Mouse (Mus musculus) stomach, embryonic 16.5 days (tissue): ENCODE data around the gene Sh3glb1. TPM values are rescaled to one million over a fixed set of nuclear protein-coding genes. Genes with fewer than 3 reads are reported as not detected.

Experiments
- ATAC-seq: fragments of 200-750 bp; cut with Nextera tagmentation; 2 replicates; pipeline ENCODE4 v1.8.0; 2017; ENCODE audit warnings: moderate number of reproducible peaks, moderate TSS enrichment; ENCODE audit not compliant: insufficient read depth, low FRiP score
- H3K27ac ChIP-seq: fragments of 300-500 bp; sonication (generic); 2 replicates; pipeline ENCODE4 v1.5.1; 2014; ENCODE audit warnings: low read length
- H3K27me3 ChIP-seq: fragments of 300-500 bp; sonication (generic); 2 replicates; pipeline ENCODE4 v1.6.1; 2014; ENCODE audit warnings: low read length, control low read depth, mixed read lengths; ENCODE audit not compliant: control insufficient read depth, insufficient read depth
- H3K36me3 ChIP-seq: fragments of 300-500 bp; sonication (generic); 2 replicates; pipeline ENCODE4 v1.6.1; 2014; ENCODE audit warnings: low read length; ENCODE audit not compliant: control insufficient read depth, insufficient read depth
- H3K4me1 ChIP-seq: fragments of 300-500 bp; sonication (generic); 2 replicates; pipeline ENCODE4 v1.6.1; 2014; ENCODE audit warnings: low read length, control low read depth, mixed read lengths; ENCODE audit not compliant: control insufficient read depth, insufficient read depth
- H3K4me2 ChIP-seq: fragments of 300-500 bp; sonication (generic); 2 replicates; pipeline ENCODE4 v1.6.1; 2014; ENCODE audit warnings: low read depth, low read length, mixed read lengths
- H3K4me3 ChIP-seq: fragments of 300-500 bp; sonication (generic); replicated peaks from 2 replicates; pipeline ENCODE4 v1.5.1; 2014; ENCODE audit warnings: mild to moderate bottlenecking, low read length
- H3K9ac ChIP-seq: fragments of 300-500 bp; sonication (generic); 2 replicates; pipeline ENCODE4 v1.6.1; 2014; ENCODE audit warnings: low read length
- H3K9me3 ChIP-seq: fragments of 300-500 bp; sonication (generic); replicated peaks from 2 replicates; pipeline ENCODE4 v1.6.1; 2016; ENCODE audit warnings: low read length, control low read depth; ENCODE audit not compliant: control insufficient read depth
- WGBS: fragments of 180-500 bp; shearing (Covaris S2); extraction: QIAGEN DNeasy Blood & Tissue Kit; methylation state at CpG from one replicate; pipeline ENCODE4 v1.1.7; 2014; 5-methylcytosine and 5-hydroxymethylcytosine counted together
- polyA plus RNA-seq: library from polyadenylated mRNA; unstranded; fragments of >200 nt; fragmentation: Nextera tagmentation; extraction: Ambion mirVana; gene quantifications from 2 replicates; pipeline ENCODE4 v1.2.1, GENCODE M21; 2015

Sh3glb1 gene
- polyA plus RNA-seq, 1 experiment from 2014 or later, result 89.3 TPM

GRCm38 (mm10) chr3:144717835-144718234 lies 2.3 kb downstream of the Sh3glb1 start:
- peak overlapping the region; percentile 33 for H3K4me2 ChIP-seq

GRCm38 (mm10) chr3:144717121-144717520 lies 3.0 kb downstream of the Sh3glb1 start:
- 75% methylated on average over 3 of the region's 3 CpGs for WGBS
- Histone ChIP-seq H3K4me3 (no peak overlapping the region), H3K9me3 (no peaks in the 10 kb centered on the region), H3K36me3 (no peaks in the 10 kb centered on the region), H3K27ac (no peak overlapping the region), H3K9ac (no peak overlapping the region), H3K4me2 (no peak overlapping the region), H3K4me1 (peaks cover 40% of the 10 kb centered on the region), H3K27me3 (no peaks in the 10 kb centered on the region)
- no peak for ATAC-seq

More at GRCm38 (mm10) chr3:144717835-144718234, 2.3 kb downstream of the Sh3glb1 start:
- Histone ChIP-seq H3K4me1 (peaks cover 40% of the 10 kb centered on the region), H3K9me3 (no peaks in the 10 kb centered on the region), H3K9ac (no peak overlapping the region), H3K36me3 (no peaks in the 10 kb centered on the region), H3K4me3 (peak overlapping the region; percentile 0; the same call in 1 of the 2 replicates), H3K27ac (no peak overlapping the region), H3K27me3 (no peaks in the 10 kb centered on the region)
- no peak for ATAC-seq
- 75% methylated on average over 6 of the region's 6 CpGs for WGBS

- H3K9me3 ChIP-seq, result no peaks in the 10 kb centered on the region
- H3K4me3 ChIP-seq, result no peak overlapping the region
- no peak for ATAC-seq
- WGBS, result 49% methylated on average over 9 of the region's 9 CpGs
- H3K27me3 ChIP-seq, result no peaks in the 10 kb centered on the region
- H3K4me1 ChIP-seq, result peaks cover 36% of the 10 kb centered on the region
- H3K4me2 ChIP-seq, result peak overlapping the region; percentile 25
- H3K9ac ChIP-seq, result 0 out of 2 replicates have a peak overlapping the region, but pooled peaks have one; percentile 2
- H3K36me3 ChIP-seq, result 0 out of 2 replicates have a peak, but pooled peaks cover 4% of the 10 kb centered on the region
- H3K27ac ChIP-seq, result peak overlapping the region; percentile 37; the same call in 1 of the 2 replicates
Observed at GRCm38 (mm10) chr3:144715901-144716300, 4.2 kb downstream of the Sh3glb1 start.

DNA sequence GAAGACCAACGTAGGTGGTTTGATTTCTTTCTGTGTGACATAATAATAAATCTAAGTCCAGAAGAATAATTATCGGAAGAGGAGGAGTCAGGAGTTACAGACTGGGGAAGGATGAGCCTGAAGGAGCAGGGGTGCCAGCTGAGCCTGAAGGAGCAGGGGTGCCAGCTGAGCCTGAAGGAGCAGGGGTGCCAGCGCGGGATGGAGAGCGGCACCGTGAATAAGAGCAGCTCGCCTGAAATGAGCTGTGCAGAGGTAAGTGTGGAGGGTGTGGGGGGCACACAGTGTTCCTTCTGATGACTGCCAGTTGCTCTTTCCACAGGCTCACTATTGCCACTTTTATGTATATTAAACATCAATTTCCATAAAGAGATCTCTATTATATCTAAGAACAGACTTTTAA lies 5.1 kb downstream of the Sh3glb1 start:
- 0 out of 2 replicates have a peak, but pooled peaks cover 4% of the 10 kb centered on the region for H3K36me3 ChIP-seq
- no peaks in the 10 kb centered on the region for H3K27me3 ChIP-seq
- no peak for ATAC-seq
- H3K9me3 ChIP-seq, result no peaks in the 10 kb centered on the region
- no peak overlapping the region for H3K4me2 ChIP-seq
- 81% methylated on average over 7 of the region's 7 CpGs for WGBS
- H3K27ac ChIP-seq, result no peak overlapping the region
- no peak overlapping the region for H3K9ac ChIP-seq
- H3K4me3 ChIP-seq, result no peak overlapping the region
- H3K4me1 ChIP-seq, result peaks cover 32% of the 10 kb centered on the region

- WGBS, result 58% methylated on average over 8 of the region's 8 CpGs
- H3K27me3 ChIP-seq, result no peaks in the 10 kb centered on the region
- no peak overlapping the region for H3K27ac ChIP-seq
- H3K4me2 ChIP-seq, result no peak overlapping the region
- no peak overlapping the region for H3K4me3 ChIP-seq
- no peaks in the 10 kb centered on the region for H3K9me3 ChIP-seq
- H3K36me3 ChIP-seq, result 0 out of 2 replicates have a peak, but pooled peaks cover 4% of the 10 kb centered on the region
- no peak overlapping the region for H3K9ac ChIP-seq
- no peak for ATAC-seq
- peaks cover 32% of the 10 kb centered on the region for H3K4me1 ChIP-seq
Observed at GRCm38 (mm10) chr3:144714606-144715005, 5.5 kb downstream of the Sh3glb1 start.

- H3K4me1 ChIP-seq, result peaks cover 32% of the 10 kb centered on the region
- H3K4me2 ChIP-seq, result no peak overlapping the region
- H3K27me3 ChIP-seq, result no peaks in the 10 kb centered on the region
- no peak overlapping the region for H3K4me3 ChIP-seq
- H3K9me3 ChIP-seq, result no peaks in the 10 kb centered on the region
- H3K27ac ChIP-seq, result 0 out of 2 replicates have a peak overlapping the region, but pooled peaks have one; percentile 3
- ATAC-seq, result no peak
- no peak overlapping the region for H3K9ac ChIP-seq
- 0 out of 2 replicates have a peak, but pooled peaks cover 4% of the 10 kb centered on the region for H3K36me3 ChIP-seq
- WGBS, result 48% methylated on average over 7 of the region's 7 CpGs
Observed at GRCm38 (mm10) chr3:144714126-144714525, 6.0 kb downstream of the Sh3glb1 start.

DNA sequence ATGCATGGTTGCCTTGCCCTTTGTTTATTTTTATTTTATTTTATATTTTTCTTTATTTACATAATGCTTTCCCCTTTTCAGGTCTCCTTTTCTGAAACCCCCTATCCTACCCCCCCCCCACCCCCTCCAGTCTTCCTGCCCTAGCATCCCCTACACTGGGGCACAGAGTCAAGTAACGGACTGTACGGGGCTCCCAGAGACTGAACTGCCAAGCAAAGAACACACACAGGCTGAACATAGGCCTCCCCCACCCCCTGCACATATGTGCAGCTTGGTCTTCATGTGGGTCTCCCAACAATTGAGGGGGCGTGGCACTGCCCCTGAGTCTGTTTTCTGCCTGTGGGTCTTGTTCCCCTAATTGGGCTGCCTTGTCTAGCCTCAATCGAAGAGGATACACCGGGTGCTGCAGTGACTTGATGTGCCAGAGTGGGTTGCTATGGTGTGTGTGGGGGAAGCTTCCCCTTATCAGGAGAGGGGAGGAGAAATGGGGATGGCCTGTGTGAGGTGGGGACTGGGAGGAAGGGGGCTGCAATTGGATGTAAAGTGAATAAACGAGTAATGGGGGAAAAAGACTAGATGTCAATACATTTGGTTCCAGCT lies 8.4 kb downstream of the Sh3glb1 start:
- Histone ChIP-seq H3K27ac (no peak overlapping the region), H3K4me2 (no peak overlapping the region), H3K4me3 (no peak overlapping the region), H3K9ac (no peak overlapping the region), H3K9me3 (no peaks in the 10 kb centered on the region), H3K4me1 (peaks cover 21% of the 10 kb centered on the region), H3K36me3 (0 out of 2 replicates have a peak, but pooled peaks cover 4% of the 10 kb centered on the region), H3K27me3 (no peaks in the 10 kb centered on the region)
- WGBS, result 70% methylated on average over 6 of the region's 6 CpGs
- ATAC-seq, result no peak

GRCm38 (mm10) chr3:144708612-144709011 lies 11.5 kb downstream of the Sh3glb1 start:
- no peak overlapping the region for H3K27ac ChIP-seq
- H3K9me3 ChIP-seq, result no peaks in the 10 kb centered on the region
- no peak overlapping the region for H3K9ac ChIP-seq
- H3K4me2 ChIP-seq, result no peak overlapping the region
- H3K4me3 ChIP-seq, result no peak overlapping the region
- no peaks in the 10 kb centered on the region for H3K4me1 ChIP-seq
- WGBS, result 70% methylated on average over 5 of the region's 5 CpGs
- ATAC-seq, result no peak
- no peaks in the 10 kb centered on the region for H3K27me3 ChIP-seq
- 0 out of 2 replicates have a peak, but pooled peaks cover 7% of the 10 kb centered on the region for H3K36me3 ChIP-seq

DNA sequence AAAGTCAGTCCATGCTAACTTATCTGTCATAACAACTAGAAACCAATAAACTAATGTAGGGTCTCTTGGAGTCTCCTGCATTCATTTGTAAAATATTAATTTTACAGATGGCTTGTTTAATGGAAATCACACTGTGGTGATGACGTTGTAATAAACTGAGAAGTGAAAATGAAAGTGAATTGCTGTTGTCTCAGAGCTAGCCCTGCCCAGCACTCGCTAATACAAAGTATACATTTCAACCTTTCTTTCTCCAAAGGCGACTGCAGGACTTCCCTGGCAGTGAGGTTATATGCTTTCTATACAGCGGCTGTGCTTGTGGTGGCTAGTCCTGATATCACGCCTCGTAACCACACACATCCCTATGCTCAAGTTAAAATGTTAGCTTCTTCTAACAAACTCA lies 16.2 kb downstream of the Sh3glb1 start:
- ATAC-seq, result no peak

More for the DNA sequence above, 16.2 kb downstream of the Sh3glb1 start:
- WGBS, result 70% methylated on average over 6 of the region's 6 CpGs
- no peak overlapping the region for H3K27ac ChIP-seq
- H3K4me3 ChIP-seq, result no peak overlapping the region
- H3K27me3 ChIP-seq, result no peaks in the 10 kb centered on the region
- H3K36me3 ChIP-seq, result peaks cover 11% of the 10 kb centered on the region; the same call in 1 of the 2 replicates
- H3K4me1 ChIP-seq, result no peaks in the 10 kb centered on the region
- H3K4me2 ChIP-seq, result no peak overlapping the region
- no peaks in the 10 kb centered on the region for H3K9me3 ChIP-seq
- H3K9ac ChIP-seq, result no peak overlapping the region
